Mouse (Mus musculus): Measurements from ENCODE around the gene Acat3. TPM values are rescaled to one million over a fixed set of nuclear protein-coding genes. Genes with fewer than 3 reads are reported as not detected.

The Acat3 gene
- total RNA-seq, 1 experiment, result 9.1 TPM

GRCm38 (mm10) chr17:12925001-12925400, 15.4 kb downstream of the Acat3 start:
- Histone ChIP-seq H3K4me1 (ENCODE audit: control insufficient read depth in 2 of 2, insufficient read depth in 2 of 2, low read length in 2 of 2, poor library complexity in 1 of 2) (no peaks in the 10 kb centered on the region), H3K9ac (ENCODE audit: insufficient read depth, low read depth, low read length, poor library complexity, severe bottlenecking) (no peak overlapping the region), H3K9me3 (ENCODE audit: control insufficient read depth, insufficient read depth, low read depth, low read length) (no peaks in the 10 kb centered on the region), H3K36me3 (ENCODE audit: control insufficient read depth, insufficient read depth, low read length, poor library complexity, severe bottlenecking) (peaks cover 40% of the 10 kb centered on the region), H3K27ac (ENCODE audit: insufficient read depth, low read depth, low read length, poor library complexity, severe bottlenecking) (no peak overlapping the region), H3K4me3 (ENCODE audit: insufficient read depth in 1 of 2, low read depth in 1 of 2, low read length in 2 of 2, poor library complexity in 1 of 2, severe bottlenecking in 1 of 2) (no peak overlapping the region)
- TF ChIP-seq ZC3H11A (IDR thresholded peaks at IDR 0.05; ENCODE audit: borderline replicate concordance, low read depth, low read length) (no peak), MAFK (IDR thresholded peaks at IDR 0.05; ENCODE audit: insufficient read depth, low read depth, low read length) (no peak), CHD2 (IDR thresholded peaks at IDR 0.05; ENCODE audit: low read depth, low read length) (no peak), HCFC1 (IDR thresholded peaks at IDR 0.05; ENCODE audit: borderline replicate concordance, insufficient read depth, low read length) (no peak), ZNF384 (IDR thresholded peaks at IDR 0.05; ENCODE audit: low read depth, low read length) (no peak)
- in situ Hi-C loops (cut with MboI; ENCODE audit: low sequenced_read_pairs in 2 of 2, unreplicated experiment in 2 of 2), result loop anchor here in 1 of 2 experiments (10.0 kb wide), 1 partner anchor 50 kb away; no protein-coding TSS in a partner anchor
- DNase-seq (ENCODE audit: low read depth, low spot score), result no peak

- Histone ChIP-seq H3K9ac (ENCODE audit: insufficient read depth, low read depth, low read length, poor library complexity, severe bottlenecking) (no peak overlapping the region), H3K36me3 (ENCODE audit: control insufficient read depth, insufficient read depth, low read length, poor library complexity, severe bottlenecking) (peaks cover 50% of the 10 kb centered on the region), H3K9me3 (ENCODE audit: control insufficient read depth, insufficient read depth, low read depth, low read length) (no peaks in the 10 kb centered on the region), H3K27ac (ENCODE audit: insufficient read depth, low read depth, low read length, poor library complexity, severe bottlenecking) (no peak overlapping the region), H3K4me1 (ENCODE audit: control insufficient read depth in 2 of 2, insufficient read depth in 2 of 2, low read length in 2 of 2, poor library complexity in 1 of 2) (0 out of 4 replicates have a peak, but pooled peaks cover 0 to 2% of the 10 kb centered on the region in 2 experiments), H3K4me3 (ENCODE audit: insufficient read depth in 1 of 2, low read depth in 1 of 2, low read length in 2 of 2, poor library complexity in 1 of 2, severe bottlenecking in 1 of 2) (no peak overlapping the region)
- TF ChIP-seq ZC3H11A (IDR thresholded peaks at IDR 0.05; ENCODE audit: borderline replicate concordance, low read depth, low read length) (no peak), CHD2 (IDR thresholded peaks at IDR 0.05; ENCODE audit: low read depth, low read length) (no peak), ZNF384 (IDR thresholded peaks at IDR 0.05; ENCODE audit: low read depth, low read length) (no peak), HCFC1 (IDR thresholded peaks at IDR 0.05; ENCODE audit: borderline replicate concordance, insufficient read depth, low read length) (no peak), MAFK (IDR thresholded peaks at IDR 0.05; ENCODE audit: insufficient read depth, low read depth, low read length) (no peak)
- DNase-seq (ENCODE audit: low read depth, low spot score), result no peak
- in situ Hi-C loops (cut with MboI; ENCODE audit: low sequenced_read_pairs in 2 of 2, unreplicated experiment in 2 of 2), result loop anchor here in 1 of 2 experiments (10.0 kb wide), 1 partner anchor 54 kb away; no protein-coding TSS in a partner anchor
These were observed 19.3 kb downstream of the Acat3 start for GRCm38 (mm10) chr17:12921073-12921472.

GRCm38 (mm10) chr17:12916588-12917380, 23.6 kb downstream of the Acat3 start:
- in situ Hi-C loops (cut with MboI; ENCODE audit: low sequenced_read_pairs in 2 of 2, unreplicated experiment in 2 of 2), result no loop called here
- Histone ChIP-seq H3K36me3 (ENCODE audit: control insufficient read depth, insufficient read depth, low read length, poor library complexity, severe bottlenecking) (peaks cover 38% of the 10 kb centered on the region), H3K9me3 (ENCODE audit: control insufficient read depth, insufficient read depth, low read depth, low read length) (no peaks in the 10 kb centered on the region), H3K4me3 (ENCODE audit: insufficient read depth in 1 of 2, low read depth in 1 of 2, low read length in 2 of 2, poor library complexity in 1 of 2, severe bottlenecking in 1 of 2) (peak overlapping the region; percentile 85 to 90), H3K9ac (ENCODE audit: insufficient read depth, low read depth, low read length, poor library complexity, severe bottlenecking) (peak overlapping the region; percentile 96), H3K4me1 (ENCODE audit: control insufficient read depth in 2 of 2, insufficient read depth in 2 of 2, low read length in 2 of 2, poor library complexity in 1 of 2) (peaks cover 2% of the 10 kb centered on the region in 2 experiments; a peak in 1 of 4 replicates), H3K27ac (ENCODE audit: insufficient read depth, low read depth, low read length, poor library complexity, severe bottlenecking) (peak overlapping the region; percentile 85)
- no peak for TF ChIP-seq ZNF384 (IDR thresholded peaks at IDR 0.05; ENCODE audit: low read depth, low read length)
- no peak for TF ChIP-seq CHD2 (IDR thresholded peaks at IDR 0.05; ENCODE audit: low read depth, low read length)
- no peak for TF ChIP-seq ZC3H11A (IDR thresholded peaks at IDR 0.05; ENCODE audit: borderline replicate concordance, low read depth, low read length)
- no peak for TF ChIP-seq MAFK (IDR thresholded peaks at IDR 0.05; ENCODE audit: insufficient read depth, low read depth, low read length)
- TF ChIP-seq HCFC1 (IDR thresholded peaks at IDR 0.05; ENCODE audit: borderline replicate concordance, insufficient read depth, low read length), result no peak
- peak; percentile 45 for DNase-seq (ENCODE audit: low read depth, low spot score)

GRCm38 (mm10) chr17:12915881-12916583, 24.4 kb downstream of the Acat3 start, which contains the start of gene Mrpl18:
Gene Mrpl18, minus strand, starts transcription at chr17:12916345.
- TF ChIP-seq ZC3H11A (IDR thresholded peaks at IDR 0.05; ENCODE audit: borderline replicate concordance, low read depth, low read length) (no peak), CHD2 (IDR thresholded peaks at IDR 0.05; ENCODE audit: low read depth, low read length) (peak; percentile 74; the same call in 1 of the 2 replicates), HCFC1 (IDR thresholded peaks at IDR 0.05; ENCODE audit: borderline replicate concordance, insufficient read depth, low read length) (peak; percentile 79)
- H3K9ac ChIP-seq (ENCODE audit: insufficient read depth, low read depth, low read length, poor library complexity, severe bottlenecking), result peak within 1 kb of the TSS; percentile 96
- in situ Hi-C loops (cut with MboI; ENCODE audit: low sequenced_read_pairs in 2 of 2, unreplicated experiment in 2 of 2), result no loop called here
- peaks cover 33% of the 10 kb centered on the region for H3K36me3 ChIP-seq (ENCODE audit: control insufficient read depth, insufficient read depth, low read length, poor library complexity, severe bottlenecking)
- H3K4me1 ChIP-seq (ENCODE audit: control insufficient read depth in 2 of 2, insufficient read depth in 2 of 2, low read length in 2 of 2, poor library complexity in 1 of 2), result peaks cover 2% of the 10 kb centered on the region in 2 experiments; a peak in 1 of 4 replicates
- H3K27ac ChIP-seq (ENCODE audit: insufficient read depth, low read depth, low read length, poor library complexity, severe bottlenecking), result peak within 1 kb of the TSS; percentile 85
- H3K4me3 ChIP-seq (ENCODE audit: insufficient read depth in 1 of 2, low read depth in 1 of 2, low read length in 2 of 2, poor library complexity in 1 of 2, severe bottlenecking in 1 of 2), result peak within 1 kb of the TSS; percentile 87 to 98
- DNase-seq (ENCODE audit: low read depth, low spot score), result peak; percentile 98
- H3K9me3 ChIP-seq (ENCODE audit: control insufficient read depth, insufficient read depth, low read depth, low read length), result no peaks in the 10 kb centered on the region
